Mouse (Mus musculus) kidney, embryonic 14.5 days (tissue): ENCODE measurements at regions not wholly inside any gene's neighbourhood (a gene's known extent, or its start where the extent isn't known, plus 50 kb on each side); places are given as distances from the start of the nearest gene placed in this dataset.
"Not testable (repeated sequence)": the region's sequence is repeated elsewhere in the genome, so short reads cannot be mapped to it uniquely, and the experiment has no call there.

Experiments used
- ATAC-seq: fragments of 200-750 bp; cut with Nextera tagmentation; 2 replicates; pipeline ENCODE4 v1.8.0; 2017; ENCODE audit warnings: moderate number of reproducible peaks, mild to moderate bottlenecking, moderate TSS enrichment, moderate library complexity; ENCODE audit not compliant: low FRiP score, low TSS enrichment
- H3K27ac ChIP-seq: fragments of 300-500 bp; sonication (generic); 2 replicates; pipeline ENCODE4 v1.5.1; 2014; ENCODE audit warnings: low read depth, mild to moderate bottlenecking, low read length, moderate library complexity, mixed read lengths
- H3K27me3 ChIP-seq: fragments of 300-500 bp; sonication (generic); 2 replicates; pipeline ENCODE4 v1.6.1; 2014; ENCODE audit warnings: mild to moderate bottlenecking, low read length; ENCODE audit not compliant: control insufficient read depth, insufficient read depth
- H3K36me3 ChIP-seq: fragments of 300-500 bp; sonication (generic); 2 replicates; pipeline ENCODE4 v1.6.1; 2014; ENCODE audit warnings: low read length, mixed read lengths; ENCODE audit not compliant: control insufficient read depth, insufficient read depth
- H3K4me1 ChIP-seq: fragments of 300-500 bp; sonication (generic); 2 replicates; pipeline ENCODE4 v1.6.1; 2014; ENCODE audit warnings: low read length, mixed read lengths; ENCODE audit not compliant: control insufficient read depth, insufficient read depth
- H3K4me2 ChIP-seq: fragments of 300-500 bp; sonication (generic); replicated peaks from 2 replicates; pipeline ENCODE4 v1.6.1; 2014; ENCODE audit warnings: low read depth, mild to moderate bottlenecking, low read length
- H3K4me3 ChIP-seq: fragments of 300-500 bp; sonication (generic); 2 replicates; pipeline ENCODE4 v1.5.1; 2014; ENCODE audit warnings: mild to moderate bottlenecking, low read length
- H3K9ac ChIP-seq: fragments of 300-500 bp; sonication (generic); 2 replicates; pipeline ENCODE4 v1.6.1; 2014; ENCODE audit warnings: low read depth, mild to moderate bottlenecking, low read length, moderate library complexity
- H3K9me3 ChIP-seq: fragments of 300-500 bp; sonication (generic); 2 replicates; pipeline ENCODE4 v1.6.1; 2016; ENCODE audit warnings: low read length; ENCODE audit not compliant: control insufficient read depth
- WGBS: fragments of 180-500 bp; shearing (Covaris S2); extraction: QIAGEN DNeasy Blood & Tissue Kit; methylation state at CpG from one replicate; pipeline ENCODE4 v1.1.7; 2014; 5-methylcytosine and 5-hydroxymethylcytosine counted together

GRCm38 (mm10) chr4:21464456-21464855 is 221.3 kb downstream of the Prdm13 start:
- Histone ChIP-seq H3K36me3 (no peaks in the 10 kb centered on the region), H3K27ac (no peak overlapping the region), H3K27me3 (no peaks in the 10 kb centered on the region), H3K4me2 (no peak overlapping the region), H3K4me3 (no peak overlapping the region), H3K9ac (no peak overlapping the region), H3K9me3 (no peaks in the 10 kb centered on the region), H3K4me1 (no peaks in the 10 kb centered on the region)
- WGBS: 86% methylated on average over 2 of the region's 2 CpGs
- no peak for ATAC-seq

- no peak overlapping the region for H3K4me3 ChIP-seq
- H3K27me3 ChIP-seq: no peaks in the 10 kb centered on the region
- no peak overlapping the region for H3K27ac ChIP-seq
- ATAC-seq: no peak
- H3K36me3 ChIP-seq: no peaks in the 10 kb centered on the region
- no peak overlapping the region for H3K9ac ChIP-seq
- H3K9me3 ChIP-seq: no peaks in the 10 kb centered on the region
- no peaks in the 10 kb centered on the region for H3K4me1 ChIP-seq
- H3K4me2 ChIP-seq: no peak overlapping the region
These were observed 244.5 kb downstream of the Prdm13 start for GRCm38 (mm10) chr4:21441274-21441673.

GRCm38 (mm10) chr4:21436710-21437109 is 249.1 kb downstream of the Prdm13 start:
- H3K4me1 ChIP-seq: no peaks in the 10 kb centered on the region
- no peak overlapping the region for H3K27ac ChIP-seq
- no peaks in the 10 kb centered on the region for H3K9me3 ChIP-seq
- no peaks in the 10 kb centered on the region for H3K27me3 ChIP-seq
- no peak overlapping the region for H3K4me2 ChIP-seq
- H3K4me3 ChIP-seq: no peak overlapping the region
- H3K36me3 ChIP-seq: no peaks in the 10 kb centered on the region
- no peak for ATAC-seq
- 24% methylated on average over 2 of the region's 2 CpGs for WGBS
- no peak overlapping the region for H3K9ac ChIP-seq

GRCm38 (mm10) chr4:21407850-21408249 is 277.9 kb downstream of the Prdm13 start:
- Histone ChIP-seq H3K27ac (no peak overlapping the region), H3K4me3 (no peak overlapping the region), H3K9me3 (no peaks in the 10 kb centered on the region), H3K9ac (no peak overlapping the region), H3K36me3 (no peaks in the 10 kb centered on the region), H3K4me2 (no peak overlapping the region), H3K27me3 (no peaks in the 10 kb centered on the region), H3K4me1 (no peaks in the 10 kb centered on the region)
- no peak for ATAC-seq

- Histone ChIP-seq H3K4me3 (no peak overlapping the region), H3K27me3 (no peaks in the 10 kb centered on the region), H3K4me1 (no peaks in the 10 kb centered on the region), H3K27ac (no peak overlapping the region), H3K4me2 (no peak overlapping the region), H3K9me3 (no peaks in the 10 kb centered on the region), H3K36me3 (no peaks in the 10 kb centered on the region), H3K9ac (no peak overlapping the region)
- 89% methylated on average over 1 of the region's 1 CpGs for WGBS
- no peak for ATAC-seq
These were observed 316.4 kb downstream of the Prdm13 start for GRCm38 (mm10) chr4:21369314-21369713.

GRCm38 (mm10) chr4:21368234-21369021 is 317.3 kb downstream of the Prdm13 start:
- no peak overlapping the region for H3K27ac ChIP-seq
- no peak overlapping the region for H3K4me2 ChIP-seq
- H3K4me1 ChIP-seq: no peaks in the 10 kb centered on the region
- H3K36me3 ChIP-seq: no peaks in the 10 kb centered on the region
- H3K27me3 ChIP-seq: no peaks in the 10 kb centered on the region
- no peak overlapping the region for H3K4me3 ChIP-seq
- no peak overlapping the region for H3K9ac ChIP-seq
- 0 out of 2 replicates have a peak, but pooled peaks have one; percentile 39 for ATAC-seq
- WGBS: 71% methylated on average over 11 of the region's 11 CpGs
- no peaks in the 10 kb centered on the region for H3K9me3 ChIP-seq

GRCm38 (mm10) chr4:21321769-21322168 is 364.0 kb downstream of the Prdm13 start:
- Histone ChIP-seq H3K27ac (no peak overlapping the region), H3K4me3 (no peak overlapping the region), H3K4me1 (no peaks in the 10 kb centered on the region), H3K9ac (no peak overlapping the region), H3K27me3 (no peaks in the 10 kb centered on the region), H3K36me3 (no peaks in the 10 kb centered on the region), H3K9me3 (no peaks in the 10 kb centered on the region), H3K4me2 (no peak overlapping the region)
- WGBS: 61% methylated on average over 1 of the region's 1 CpGs
- no peak for ATAC-seq

- 70% methylated on average over 2 of the region's 2 CpGs for WGBS
- not testable (repeated sequence) for H3K4me2 ChIP-seq, H3K9ac ChIP-seq, H3K4me3 ChIP-seq, H3K4me1 ChIP-seq, ATAC-seq, H3K36me3 ChIP-seq, H3K9me3 ChIP-seq, H3K27ac ChIP-seq, H3K27me3 ChIP-seq
These were observed 376.5 kb downstream of the Prdm13 start for GRCm38 (mm10) chr4:21309239-21309638.

- WGBS: 91% methylated on average over 3 of the region's 3 CpGs
- H3K4me2 ChIP-seq: no peak overlapping the region
These were observed 378.2 kb downstream of the Prdm13 start for GRCm38 (mm10) chr4:21307476-21308011.

More at GRCm38 (mm10) chr4:21307476-21308011, 378.2 kb downstream of the Prdm13 start:
- no peak for ATAC-seq
- Histone ChIP-seq H3K4me1 (no peaks in the 10 kb centered on the region), H3K27me3 (no peaks in the 10 kb centered on the region), H3K27ac (no peak overlapping the region), H3K9ac (no peak overlapping the region), H3K9me3 (no peaks in the 10 kb centered on the region), H3K36me3 (no peaks in the 10 kb centered on the region), H3K4me3 (no peak overlapping the region)
